Mouse (Mus musculus) CD4-positive helper T cell, adult 2 months (primary cell): ENCODE results near the gene Wdr62.
A peak's percentile ranks its signal among the peaks of the same experiment; 100 is the strongest.
"Not testable (repeated sequence)": the region's sequence is repeated elsewhere in the genome, so short reads cannot be mapped to it uniquely, and the experiment has no call there.

Source experiments
- DNase-seq: peaks from one replicate; pipeline ENCODE4 v3.0.0-alpha.2; 2012; ENCODE audit warnings: low read depth, missing footprints, low spot score

Gene Wdr62

GRCm38 (mm10) chr7:30265531-30265930, 14.7 kb downstream of the Wdr62 start:
- no peak for DNase-seq

- no peak for DNase-seq
These were observed 15.2 kb downstream of the Wdr62 start for GRCm38 (mm10) chr7:30265041-30265440.

DNA sequence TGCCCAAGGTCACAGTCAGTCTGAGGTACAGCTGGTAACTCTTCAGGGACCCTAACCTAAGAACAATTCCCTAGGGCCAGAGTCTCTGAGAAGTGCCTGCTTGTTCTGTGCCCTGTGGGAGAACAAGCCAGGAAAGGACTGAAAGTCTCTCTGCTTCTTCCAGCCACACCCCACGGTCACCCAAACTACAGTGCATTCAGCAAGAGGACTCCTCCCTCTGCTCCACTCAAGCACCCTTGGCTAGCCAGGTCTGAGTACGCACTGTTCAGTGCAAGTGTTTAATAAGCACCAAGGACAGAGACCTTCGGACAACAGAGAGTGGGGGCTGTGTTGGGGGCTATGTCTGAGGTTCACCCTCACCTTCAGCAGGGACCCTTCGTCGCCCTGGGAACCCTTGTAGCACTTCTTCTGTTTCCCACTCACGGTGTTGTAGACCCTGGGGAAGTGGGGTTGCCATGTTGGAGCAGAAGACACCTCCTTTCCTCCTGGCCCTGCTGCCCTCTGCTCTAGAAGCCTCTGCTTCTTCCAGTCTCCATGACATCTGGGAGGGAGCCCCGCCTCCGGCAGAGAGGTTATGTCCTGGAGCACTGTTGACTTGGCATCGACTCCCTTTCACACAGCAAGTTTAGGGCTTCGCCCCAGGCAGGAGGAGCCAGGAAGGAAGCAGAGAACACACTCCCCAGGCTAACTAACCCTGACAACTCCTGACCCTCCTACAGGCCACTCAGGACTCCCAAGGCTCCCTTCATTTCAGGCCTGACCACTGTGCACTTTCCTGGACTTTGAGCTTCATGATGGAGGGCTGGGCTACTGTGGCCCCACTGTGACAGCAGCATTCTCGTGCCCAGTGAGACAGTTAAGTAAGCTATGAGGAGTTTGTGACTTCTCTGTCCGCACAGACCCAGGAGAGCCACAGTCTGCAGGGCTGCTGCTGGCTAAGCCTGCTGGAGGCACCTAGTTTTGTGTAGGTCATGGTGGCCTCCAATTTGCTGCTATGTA, 28.0 kb downstream of the Wdr62 start:
- DNase-seq = no peak

- DNase-seq = not testable (repeated sequence)
These were observed 42.8 kb downstream of the Wdr62 start for GRCm38 (mm10) chr7:30237374-30237773.

DNA sequence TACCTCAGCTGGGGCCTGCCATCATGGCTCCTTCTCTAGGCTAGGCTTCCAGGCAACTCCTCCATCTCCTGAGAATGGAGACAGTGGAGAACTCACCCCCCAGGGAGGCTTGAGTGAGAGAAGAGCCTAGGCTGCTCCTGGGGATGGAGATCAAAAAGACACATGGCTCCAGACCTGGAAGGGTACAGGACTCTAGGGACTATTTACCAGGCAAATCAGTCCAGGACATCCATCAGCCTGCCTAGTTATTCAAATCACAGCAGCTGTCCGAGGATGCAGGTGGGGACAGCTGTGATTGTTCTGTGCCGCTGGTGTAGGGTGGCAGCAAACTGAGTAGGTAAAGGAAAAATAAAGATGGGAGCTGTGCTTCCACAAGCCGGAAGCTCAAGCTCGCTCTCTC, 44.6 kb downstream of the Wdr62 start, which contains the start of gene Ovol3:
Gene Ovol3, minus strand, starts transcription at position 101 of the 400 bp plus-strand sequence.
- DNase-seq = no peak

GRCm38 (mm10) chr7:30235091-30235490, 45.1 kb downstream of the Wdr62 start:
- DNase-seq = no peak

DNA sequence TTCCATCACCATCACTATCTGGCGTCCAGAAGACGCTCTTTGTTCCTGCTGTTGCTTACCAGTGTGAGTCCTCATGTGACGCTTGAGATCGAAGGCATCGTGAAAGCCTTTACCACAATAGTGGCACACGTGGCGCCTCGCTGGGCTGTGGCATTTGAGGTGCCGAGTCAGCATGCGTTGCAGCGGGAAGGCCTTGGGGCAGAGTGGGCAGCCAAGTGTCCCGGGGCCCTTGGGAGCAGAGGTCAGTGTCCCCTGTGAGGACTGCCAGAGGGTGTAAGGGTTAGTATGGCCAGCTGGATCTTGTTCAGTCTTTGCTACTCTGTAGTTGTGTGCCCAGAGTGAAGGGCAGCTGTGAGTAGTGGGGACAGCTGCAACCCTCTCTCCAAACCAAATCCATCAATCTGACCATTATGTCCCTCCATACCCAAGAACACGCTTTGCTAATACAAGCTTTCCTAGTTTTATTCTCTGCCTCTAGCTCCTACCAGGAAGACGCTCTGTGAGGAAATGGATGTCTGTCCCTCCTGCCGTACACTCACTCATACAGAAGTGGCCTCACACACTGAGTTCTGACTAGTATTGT, 45.9 kb downstream of the Wdr62 start:
- no peak for DNase-seq

GRCm38 (mm10) chr7:30233387-30233786, 46.8 kb downstream of the Wdr62 start:
- DNase-seq = no peak

DNA sequence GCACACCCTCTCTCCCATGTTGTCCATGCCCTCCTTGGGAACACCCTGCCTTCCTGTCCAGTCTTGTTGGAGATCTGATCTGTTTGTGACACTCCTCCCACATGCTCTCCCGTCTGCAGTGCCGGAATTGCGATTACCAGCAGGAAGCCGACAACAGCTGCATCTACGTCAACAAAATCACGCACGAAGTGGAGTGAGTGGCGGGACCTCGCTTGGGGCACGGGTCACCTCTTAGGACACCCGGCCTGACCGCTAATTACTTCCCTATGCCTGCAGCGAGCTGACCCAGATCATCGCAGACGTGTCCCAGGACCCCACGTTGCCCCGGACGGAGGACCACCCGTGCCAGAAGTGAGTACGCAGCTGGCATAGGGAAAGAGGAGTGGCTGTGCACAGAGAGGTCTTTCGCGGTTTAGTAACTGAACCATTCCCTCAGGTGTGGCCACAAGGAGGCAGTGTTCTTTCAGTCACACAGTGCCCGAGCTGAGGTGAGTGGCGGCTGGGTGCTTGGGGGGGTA, 47.5 kb downstream of the Wdr62 start:
- peak; percentile 68 for DNase-seq

- DNase-seq = peak; percentile 97
These were observed 48.4 kb downstream of the Wdr62 start, which contains the start of the genes Polr2i and Tbcb for GRCm38 (mm10) chr7:30231669-30232454. Gene Polr2i (plus strand): TSS chr7:30231948. Gene Tbcb (minus strand): TSS chr7:30232272.

- no peak for DNase-seq
These were observed 48.9 kb downstream of the Wdr62 start for GRCm38 (mm10) chr7:30231328-30231668.

GRCm38 (mm10) chr7:30224206-30224605, 56.0 kb downstream of the Wdr62 start:
- DNase-seq = no peak

GRCm38 (mm10) chr7:30222205-30222604, 58.0 kb downstream of the Wdr62 start:
- no peak for DNase-seq

GRCm38 (mm10) chr7:30221433-30221832, 58.8 kb downstream of the Wdr62 start:
- no peak for DNase-seq

GRCm38 (mm10) chr7:30220008-30220356, 60.2 kb downstream of the Wdr62 start:
- DNase-seq = no peak

DNA sequence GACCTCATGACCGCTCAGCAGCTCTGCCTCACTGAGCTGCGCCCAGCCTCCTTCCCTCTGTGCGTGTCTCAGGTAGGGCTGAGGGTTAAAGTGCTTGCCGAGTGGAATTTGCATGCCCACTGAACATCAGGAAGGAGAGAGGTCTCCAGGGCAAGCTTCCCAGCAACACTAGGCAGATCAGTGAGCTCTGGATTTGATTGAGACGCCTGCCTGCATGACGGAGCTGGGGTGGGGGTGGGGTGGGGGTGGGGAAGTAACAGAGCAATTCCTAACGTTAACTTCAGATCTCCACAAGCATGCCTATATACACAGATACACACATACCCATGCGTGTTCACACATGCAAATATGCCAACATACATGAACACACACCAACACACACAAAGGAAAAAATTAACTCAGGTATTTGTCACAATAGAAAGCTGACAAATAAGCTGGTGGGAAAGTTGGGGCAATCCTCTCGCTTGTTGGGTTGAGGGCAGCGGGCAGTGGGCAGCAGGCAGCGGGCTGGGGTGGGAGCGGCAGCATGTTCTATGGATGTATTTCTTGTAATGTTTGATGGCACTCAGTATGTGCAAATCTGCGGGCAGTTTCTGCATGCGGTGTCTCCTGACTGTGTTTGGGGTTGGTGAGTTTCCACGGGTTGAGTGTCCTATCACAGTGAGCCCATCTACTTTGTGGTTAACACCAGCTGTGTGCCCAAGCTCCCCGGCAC, 60.8 kb downstream of the Wdr62 start:
- DNase-seq = peak; percentile 60

DNA sequence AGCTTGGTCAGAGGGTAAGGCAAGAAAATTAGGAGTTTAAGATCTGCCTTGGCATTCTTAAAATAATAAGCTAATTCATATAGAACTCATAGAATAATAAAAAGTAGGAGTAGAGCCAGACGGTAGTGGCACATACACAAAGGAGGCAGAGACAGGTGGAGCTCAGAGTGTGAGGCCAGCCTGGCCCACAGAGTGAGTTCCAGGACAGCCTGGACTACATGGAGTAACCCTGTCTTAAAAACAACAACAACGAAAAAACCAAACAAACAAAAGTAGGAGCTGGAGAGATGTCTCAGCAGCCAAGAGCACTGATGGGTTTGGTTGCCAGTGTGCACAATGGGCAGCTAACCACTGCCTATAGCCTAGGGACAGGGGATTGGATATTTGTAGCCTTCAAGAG, 62.9 kb downstream of the Wdr62 start:
- DNase-seq = no peak

- DNase-seq = peak; percentile 87
These were observed 63.5 kb downstream of the Wdr62 start for GRCm38 (mm10) chr7:30216723-30217151.

DNA sequence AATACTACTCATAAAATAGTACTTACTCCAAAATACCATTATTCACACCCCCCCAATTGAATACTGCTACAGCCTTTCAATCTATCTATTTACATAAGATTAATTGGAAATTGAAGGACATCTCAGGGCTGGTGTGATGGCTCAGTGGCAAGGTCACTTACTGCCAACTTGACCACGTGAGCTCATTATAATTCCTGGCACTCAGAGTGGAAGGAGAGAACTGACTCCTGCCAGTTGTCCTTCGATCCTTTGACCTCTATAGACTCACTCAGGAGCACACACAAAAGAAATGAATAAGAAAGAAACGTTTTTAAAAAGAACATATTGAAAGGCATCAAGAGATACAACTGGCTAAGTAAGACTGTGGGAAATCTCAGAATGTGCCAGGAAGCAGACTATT, 64.3 kb downstream of the Wdr62 start:
- DNase-seq = no peak

GRCm38 (mm10) chr7:30213881-30214280, 66.3 kb downstream of the Wdr62 start:
- DNase-seq = no peak

DNA sequence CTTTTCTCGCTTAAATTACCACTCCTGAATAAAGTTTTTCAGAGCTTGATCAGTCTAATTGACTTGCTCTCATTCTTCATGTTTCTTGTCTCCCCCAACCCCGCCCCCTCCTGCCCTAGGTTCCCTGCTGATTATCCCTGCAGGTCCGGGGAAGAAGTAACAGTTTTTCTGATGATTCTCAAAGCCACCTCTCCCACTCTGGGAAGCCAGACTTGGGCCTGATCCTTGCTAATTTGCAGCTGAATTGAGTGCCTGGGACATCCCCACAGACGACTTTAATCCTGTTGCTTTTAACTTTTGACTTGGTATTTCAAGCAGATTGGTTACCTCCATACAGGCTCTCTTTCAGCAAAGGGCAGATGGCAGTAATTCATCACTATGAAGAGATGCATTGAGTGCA, 69.2 kb downstream of the Wdr62 start:
- DNase-seq = no peak
